Mouse (Mus musculus) skeletal muscle tissue, adult 2 months (tissue): ENCODE measurements at regions not wholly inside any gene's neighbourhood (a gene's known extent, or its start where the extent isn't known, plus 50 kb on each side); places are given as distances from the start of the nearest gene placed in this dataset.

ENCODE experiments used
- DNase-seq: peaks from one replicate; pipeline ENCODE4 v3.0.0-alpha.2; 2012; ENCODE audit warnings: low read depth, low spot score

- no peak for DNase-seq
Observed at GRCm38 (mm10) chr3:20590143-20590542, 223.2 kb upstream of the Agtr1b start.

- no peak for DNase-seq
Observed at GRCm38 (mm10) chr3:20551563-20551962, 184.6 kb upstream of the Agtr1b start.

GRCm38 (mm10) chr3:20543991-20544390 lies 177.0 kb upstream of the Agtr1b start:
- no peak for DNase-seq

GRCm38 (mm10) chr3:20538492-20539004 lies 171.6 kb upstream of the Agtr1b start:
- no peak for DNase-seq

- no peak for DNase-seq
Observed at GRCm38 (mm10) chr3:20520738-20521137, 153.8 kb upstream of the Agtr1b start.

- DNase-seq = peak; percentile 51
Observed at GRCm38 (mm10) chr3:20509192-20509591, 142.2 kb upstream of the Agtr1b start.

- no peak for DNase-seq
Observed at GRCm38 (mm10) chr3:20505546-20505945, 138.6 kb upstream of the Agtr1b start.
